Mouse (Mus musculus) urinary bladder, postnatal 4 days (tissue): ENCODE results near the gene Cdkal1.

Experiments
- DNase-seq, 2 experiments: peaks; one replicate each; pipeline ENCODE4 v3.0.0; 2021 to 2022; ENCODE audit warnings: low spot score in 2 of 2

Gene Cdkal1

GRCm38 (mm10) chr13:29810780-29811179 lies 44.7 kb downstream of the Cdkal1 start:
- DNase-seq = no peak

DNA sequence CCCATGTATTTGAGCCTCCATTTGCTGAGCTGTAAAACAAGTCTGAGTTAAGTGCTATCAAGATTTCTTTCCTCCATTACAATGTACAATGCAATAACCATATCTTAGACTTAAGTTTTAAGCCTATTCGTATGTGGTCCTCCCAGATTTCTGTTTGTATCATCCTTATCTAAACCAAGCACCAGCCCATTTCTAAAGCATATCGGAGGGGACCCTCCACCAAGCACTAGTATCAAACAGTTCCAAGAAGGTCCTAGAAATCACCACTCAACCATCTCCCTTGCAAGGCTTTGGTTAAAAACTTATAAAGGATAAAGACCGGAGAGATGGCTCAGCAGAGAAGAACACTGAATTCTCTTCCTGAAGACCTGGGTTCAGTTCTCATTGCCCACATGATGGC lies 47.1 kb downstream of the Cdkal1 start:
- DNase-seq = no peak

- DNase-seq = no peak
These were observed 47.5 kb downstream of the Cdkal1 start for GRCm38 (mm10) chr13:29807930-29808329.

- no peak for DNase-seq
These were observed 48.6 kb downstream of the Cdkal1 start for GRCm38 (mm10) chr13:29806871-29807270.

DNA sequence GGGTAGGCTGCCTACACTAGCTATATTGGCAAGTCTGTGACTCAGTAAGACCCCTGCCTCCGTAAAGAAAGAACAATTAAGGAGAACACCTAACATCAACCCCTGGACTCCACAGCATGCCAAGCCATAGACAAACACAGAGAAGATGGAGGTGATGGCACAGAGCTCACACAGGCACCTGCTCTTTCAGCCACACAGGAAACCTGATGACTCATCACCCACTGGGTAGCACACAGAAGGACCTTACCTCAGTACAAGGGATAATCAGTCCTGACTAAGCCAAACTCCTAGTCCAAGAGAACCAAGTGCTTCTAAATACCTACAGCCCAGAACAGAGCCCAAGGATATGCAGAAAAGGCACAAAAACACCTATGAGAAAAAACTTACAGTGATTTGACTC lies 50.2 kb downstream of the Cdkal1 start:
- no peak for DNase-seq

DNA sequence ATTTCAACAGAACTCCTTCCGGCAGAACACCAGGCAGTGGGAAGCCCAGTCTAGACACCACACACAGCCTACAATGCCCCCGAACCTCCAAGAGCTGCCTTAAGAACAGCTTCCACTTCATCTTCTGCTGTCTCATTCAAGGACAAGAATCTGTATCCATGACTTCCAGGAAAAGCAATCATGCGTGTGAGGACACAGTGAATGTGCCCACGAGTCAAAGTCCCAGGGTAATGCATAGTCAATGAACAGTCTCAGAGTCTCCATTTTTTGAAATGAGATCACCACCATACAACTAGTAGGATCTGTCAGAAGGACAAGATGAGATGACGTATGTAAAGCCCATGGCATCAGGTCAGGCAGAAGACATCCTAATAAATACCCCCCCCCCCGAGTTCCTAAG lies 51.4 kb downstream of the Cdkal1 start:
- DNase-seq = no peak

DNA sequence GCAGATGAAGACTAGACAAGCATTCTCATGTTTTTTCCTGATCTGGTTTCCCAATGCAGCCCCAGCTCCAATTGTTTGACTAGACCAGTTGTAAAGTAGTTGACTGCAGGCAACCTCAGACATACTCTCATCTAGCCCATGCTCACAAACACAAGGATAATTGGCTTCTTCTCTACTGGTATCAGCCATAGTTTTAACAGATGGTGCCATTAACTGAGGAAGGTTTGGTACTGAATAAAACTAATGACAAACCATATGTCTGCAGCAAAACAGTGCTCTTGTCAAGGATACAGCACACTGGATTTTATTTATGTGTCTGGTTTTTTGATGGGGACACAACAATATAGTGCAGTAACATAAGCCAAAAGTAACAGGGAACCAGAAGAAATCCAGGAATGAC lies 52.8 kb downstream of the Cdkal1 start:
- DNase-seq = no peak

GRCm38 (mm10) chr13:29800078-29800477 lies 55.4 kb downstream of the Cdkal1 start:
- no peak for DNase-seq

- no peak for DNase-seq
These were observed 63.4 kb downstream of the Cdkal1 start for GRCm38 (mm10) chr13:29792112-29792511.

GRCm38 (mm10) chr13:29791439-29791838 lies 64.0 kb downstream of the Cdkal1 start:
- DNase-seq = no peak

- no peak for DNase-seq
These were observed 68.5 kb downstream of the Cdkal1 start for GRCm38 (mm10) chr13:29786984-29787383.

DNA sequence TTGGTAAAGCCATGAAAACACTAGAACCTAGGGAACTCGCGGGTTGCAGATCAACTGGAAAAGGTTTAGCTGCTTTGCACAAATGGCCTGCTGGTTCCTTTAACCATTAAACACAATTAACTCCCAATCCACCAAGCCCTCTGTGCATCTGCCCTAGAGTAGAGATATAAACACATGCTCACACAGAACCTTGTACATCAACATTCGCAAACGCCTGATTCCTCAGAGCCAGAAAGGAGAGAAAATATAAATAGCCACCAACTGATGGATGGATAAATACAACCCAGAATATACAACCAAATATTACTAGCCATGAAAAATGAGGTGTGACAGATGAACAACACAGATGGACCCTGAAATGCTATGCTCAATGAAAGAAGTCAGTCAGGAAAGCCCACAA lies 70.6 kb downstream of the Cdkal1 start:
- DNase-seq = no peak

DNA sequence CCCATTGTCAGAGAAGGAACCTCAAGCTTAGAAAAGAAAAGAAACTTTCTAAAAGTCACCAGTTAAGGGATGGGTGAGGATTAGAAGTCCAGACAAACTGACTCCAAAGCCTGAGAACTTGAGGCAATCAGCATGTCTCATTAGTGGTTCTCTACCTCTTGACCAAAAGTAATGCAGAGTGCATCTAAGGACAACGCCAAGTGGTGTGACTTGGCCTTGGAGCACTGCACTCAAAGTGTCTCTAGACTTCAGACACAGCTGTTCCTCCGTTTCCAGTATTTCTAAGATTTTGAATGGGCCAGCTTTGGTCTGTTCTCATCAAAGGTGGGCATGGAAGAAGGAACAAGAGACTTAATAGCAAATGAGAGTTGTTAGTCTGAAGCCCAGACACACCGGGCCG lies 74.1 kb downstream of the Cdkal1 start:
- no peak for DNase-seq

DNA sequence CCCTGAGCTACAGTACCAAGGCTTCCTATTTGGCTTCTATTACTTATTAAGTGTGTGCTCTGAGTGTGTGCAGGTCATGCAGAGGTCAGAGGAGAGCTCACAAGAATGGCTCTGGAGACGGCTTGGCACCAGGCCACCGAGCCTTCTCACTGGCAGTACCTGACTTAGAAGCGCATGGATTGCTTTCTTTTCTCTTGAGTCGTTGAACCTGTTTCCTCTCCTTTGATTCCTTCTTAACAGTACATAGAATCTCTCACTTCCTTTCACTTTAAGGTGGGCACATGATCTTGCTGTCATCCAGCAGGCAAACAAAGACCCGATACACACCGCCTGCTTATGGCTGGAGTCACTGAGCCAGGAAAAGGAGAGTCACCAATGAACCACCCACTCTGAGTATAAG lies 74.8 kb downstream of the Cdkal1 start:
- DNase-seq = peak; percentile 29 to 70

DNA sequence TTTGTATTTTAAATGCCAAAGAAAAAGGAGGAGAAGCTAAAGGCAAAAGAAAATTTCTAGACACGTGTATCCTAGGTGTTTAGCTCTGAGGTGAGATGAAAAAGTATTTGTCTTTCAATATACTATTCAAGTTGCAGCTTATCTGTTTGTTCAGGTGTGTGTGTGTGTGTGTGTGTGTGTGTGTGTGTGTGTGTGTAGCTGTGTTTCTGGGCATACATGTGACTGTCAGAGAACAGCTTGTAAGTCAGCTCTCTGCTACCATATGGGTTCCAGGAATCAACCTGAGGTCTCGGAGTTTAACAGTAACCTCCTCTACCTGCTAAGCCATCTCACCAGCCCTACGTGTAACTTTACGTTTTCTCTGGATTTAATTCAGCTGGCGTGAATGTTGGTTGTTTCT lies 76.0 kb downstream of the Cdkal1 start:
- no peak for DNase-seq

- no peak for DNase-seq
These were observed 76.4 kb downstream of the Cdkal1 start for GRCm38 (mm10) chr13:29779116-29779515.

- no peak for DNase-seq
These were observed 77.3 kb downstream of the Cdkal1 start for GRCm38 (mm10) chr13:29778124-29778523.

GRCm38 (mm10) chr13:29777225-29777624 lies 78.2 kb downstream of the Cdkal1 start:
- no peak for DNase-seq

DNA sequence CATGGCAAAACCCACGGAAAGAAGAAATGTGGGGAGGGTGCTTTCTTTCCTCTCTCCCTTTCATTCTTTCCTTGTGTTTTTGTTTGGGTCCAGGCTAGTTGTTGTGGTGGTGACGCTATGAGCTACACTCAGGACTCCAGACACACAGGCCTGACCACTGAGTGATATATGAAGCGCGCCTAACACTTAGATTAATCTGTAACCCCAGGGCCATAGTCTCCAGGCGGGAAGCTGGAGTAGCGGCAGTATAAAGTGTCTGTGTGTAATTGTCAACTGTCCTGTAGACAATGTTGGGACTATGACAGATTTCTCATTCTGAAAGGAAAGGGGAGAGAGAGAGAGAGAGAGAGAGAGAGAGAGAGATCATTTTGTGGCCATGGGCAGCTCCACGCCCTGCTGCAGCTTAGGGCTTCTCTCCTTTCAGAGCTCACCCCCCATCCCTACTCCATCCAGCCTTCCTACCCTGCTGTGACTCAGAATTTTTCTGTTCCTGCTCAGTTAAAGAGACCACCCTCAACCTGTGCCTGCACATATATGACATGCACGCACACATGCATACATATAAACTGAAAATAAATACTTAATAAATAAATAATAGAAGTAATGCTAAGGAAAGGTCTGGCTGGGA lies 79.8 kb downstream of the Cdkal1 start:
- DNase-seq = no peak

DNA sequence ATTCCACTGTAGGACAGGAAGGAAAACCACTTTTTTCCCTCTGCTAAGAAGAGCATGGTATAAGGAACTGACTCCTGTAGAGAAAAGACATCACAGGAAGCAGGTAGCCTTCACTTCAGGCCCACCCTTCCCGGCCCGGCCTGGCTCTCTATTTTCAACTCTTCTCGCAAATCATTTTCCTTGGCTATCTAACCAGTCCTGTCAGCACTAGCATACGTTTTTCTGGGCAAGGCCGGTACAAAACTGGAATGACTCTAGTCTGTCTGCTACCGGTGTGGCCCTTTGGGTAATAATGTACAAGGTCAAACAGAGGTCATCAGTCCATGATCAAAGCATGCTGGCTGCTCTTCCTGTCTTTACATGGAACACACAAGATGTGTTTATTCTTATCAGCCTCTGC lies 81.9 kb downstream of the Cdkal1 start:
- no peak for DNase-seq

GRCm38 (mm10) chr13:29772970-29773369 lies 82.5 kb downstream of the Cdkal1 start:
- no peak for DNase-seq

DNA sequence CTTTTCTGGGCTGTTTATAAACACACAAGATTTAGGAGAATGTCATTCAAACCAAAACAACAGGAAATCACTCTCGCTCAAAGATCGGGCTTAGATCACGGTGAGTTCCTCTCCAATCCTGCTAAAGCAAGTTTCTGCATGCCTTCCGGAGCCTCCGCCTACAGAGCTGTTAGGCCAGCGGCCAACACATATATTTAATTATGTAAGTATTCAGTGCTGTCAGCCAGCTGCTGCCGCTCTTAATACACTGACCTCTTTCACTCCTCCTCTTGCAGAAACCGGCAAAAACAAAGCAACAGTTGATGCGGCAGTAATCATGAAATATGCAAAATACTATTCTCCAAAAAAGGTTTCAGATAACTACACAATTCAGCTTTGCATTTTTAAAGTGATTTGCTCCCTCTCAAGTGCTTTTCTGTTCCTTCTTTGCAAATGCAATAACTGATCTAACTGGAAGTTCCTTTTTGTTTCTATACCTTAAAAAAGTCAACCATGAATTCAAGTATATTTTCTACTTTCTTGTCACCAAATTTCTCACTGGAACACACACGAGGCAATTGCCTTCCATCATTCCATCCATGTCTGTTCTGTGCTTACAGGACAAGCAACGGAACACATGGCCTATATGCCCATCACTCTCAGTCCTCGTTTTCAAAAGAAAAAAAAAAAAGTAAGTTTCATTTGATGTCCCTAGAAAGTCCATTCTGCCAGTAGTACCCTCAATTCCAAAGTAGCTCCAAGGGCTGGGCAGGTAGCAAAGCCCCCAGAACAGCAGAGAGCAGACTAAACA lies 85.6 kb downstream of the Cdkal1 start:
- peak; percentile 52 to 62 for DNase-seq

- DNase-seq = no peak
These were observed 87.4 kb downstream of the Cdkal1 start for GRCm38 (mm10) chr13:29768104-29768503.

DNA sequence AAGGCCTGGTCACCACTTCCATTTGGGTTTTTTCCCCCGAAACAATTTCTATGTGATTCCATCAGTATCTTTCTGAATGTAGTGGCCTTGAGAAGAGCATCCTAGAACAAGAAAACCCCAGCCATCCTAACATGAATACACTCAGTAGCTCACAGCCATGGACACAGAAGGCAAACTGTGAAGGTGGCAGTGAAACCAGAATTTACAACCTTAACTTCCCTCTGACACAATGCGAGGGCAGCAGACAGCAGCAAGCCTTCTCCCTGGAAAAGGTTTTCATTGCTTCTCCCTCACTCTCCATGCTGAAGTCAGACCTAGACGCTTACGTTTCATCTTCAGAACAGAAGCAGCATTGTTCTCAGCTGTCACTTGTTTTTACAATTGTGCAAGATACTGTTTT lies 87.9 kb downstream of the Cdkal1 start:
- no peak for DNase-seq
